Mouse (Mus musculus): ENCODE results near the gene Gm32717.

- TF ChIP-seq CTCF (IDR thresholded peaks at IDR 0.05; ENCODE audit: extremely low read depth, insufficient read depth, low read length) (no peak), POLR2A (IDR thresholded peaks at IDR 0.05; ENCODE audit: extremely low read depth, insufficient read depth, low read length) (no peak)
These were observed 35.9 kb downstream of the Gm32717 start, which contains the start of gene Il22 for GRCm38 (mm10) chr10:118204642-118205041.
